Mouse (Mus musculus): Measurements from ENCODE around the gene Ifrd2. TPM values are rescaled to one million over a fixed set of nuclear protein-coding genes. Genes with fewer than 3 reads are reported as not detected.
A peak's percentile ranks its signal among the peaks of the same experiment; 100 is the strongest.

Gene Ifrd2
- polyA plus RNA-seq (2012; ENCODE audit: insufficient read depth, insufficient read length, missing spikeins), result 21.6 and 23.7 TPM in 2 replicates

- Histone ChIP-seq H3K27ac (replicated peaks; ENCODE audit: low read depth, low read length) (0 out of 2 replicates have a peak within 1 kb of the TSS, but pooled peaks have one; percentile 4), H3K4me3 (ENCODE audit: insufficient read depth, low read depth, low read length) (peak within 1 kb of the TSS; percentile 63), H3K4me1 (ENCODE audit: control insufficient read depth, insufficient read depth, insufficient read length, low read length) (peaks cover 7% of the 10 kb centered on the region)
These were observed at the start of gene Ifrd2 for GRCm38 (mm10) chr9:107586974-107587832. Ifrd2 (plus strand) TSS chr9:107587642.

GRCm38 (mm10) chr9:107538231-107538630 lies 49.2 kb upstream of the Ifrd2 start:
- Histone ChIP-seq H3K27ac (replicated peaks; ENCODE audit: low read depth, low read length) (no peak overlapping the region), H3K4me1 (ENCODE audit: control insufficient read depth, insufficient read depth, insufficient read length, low read length) (peaks cover 19% of the 10 kb centered on the region), H3K4me3 (ENCODE audit: insufficient read depth, low read depth, low read length) (no peak overlapping the region)

- H3K27ac ChIP-seq (replicated peaks; ENCODE audit: low read depth, low read length), result no peak overlapping the region
- peaks cover 19% of the 10 kb centered on the region for H3K4me1 ChIP-seq (ENCODE audit: control insufficient read depth, insufficient read depth, insufficient read length, low read length)
- H3K4me3 ChIP-seq (ENCODE audit: insufficient read depth, low read depth, low read length), result no peak overlapping the region
These were observed 48.7 kb upstream of the Ifrd2 start for GRCm38 (mm10) chr9:107538711-107539110.

GRCm38 (mm10) chr9:107539940-107540339 lies 47.5 kb upstream of the Ifrd2 start:
- H3K4me3 ChIP-seq (ENCODE audit: insufficient read depth, low read depth, low read length), result no peak overlapping the region
- no peak overlapping the region for H3K27ac ChIP-seq (replicated peaks; ENCODE audit: low read depth, low read length)
- H3K4me1 ChIP-seq (ENCODE audit: control insufficient read depth, insufficient read depth, insufficient read length, low read length), result peaks cover 19% of the 10 kb centered on the region

- H3K4me3 ChIP-seq (ENCODE audit: insufficient read depth, low read depth, low read length), result no peak overlapping the region
These were observed 47.0 kb upstream of the Ifrd2 start for GRCm38 (mm10) chr9:107540420-107540819.

GRCm38 (mm10) chr9:107541005-107541404 lies 46.4 kb upstream of the Ifrd2 start:
- H3K4me1 ChIP-seq (ENCODE audit: control insufficient read depth, insufficient read depth, insufficient read length, low read length), result peaks cover 10% of the 10 kb centered on the region
- H3K4me3 ChIP-seq (ENCODE audit: insufficient read depth, low read depth, low read length), result peak overlapping the region; percentile 96
- H3K27ac ChIP-seq (replicated peaks; ENCODE audit: low read depth, low read length), result no peak overlapping the region

More at GRCm38 (mm10) chr9:107540420-107540819, 47.0 kb upstream of the Ifrd2 start:
- Histone ChIP-seq H3K4me1 (ENCODE audit: control insufficient read depth, insufficient read depth, insufficient read length, low read length) (peaks cover 16% of the 10 kb centered on the region), H3K27ac (replicated peaks; ENCODE audit: low read depth, low read length) (no peak overlapping the region)

GRCm38 (mm10) chr9:107541474-107542351 lies 45.7 kb upstream of the Ifrd2 start, which contains the start of the genes Cyb561d2 and Nprl2:
Cyb561d2 (minus strand) TSS chr9:107542193.
Nprl2 (plus strand) TSS chr9:107542226.
- Histone ChIP-seq H3K4me1 (ENCODE audit: control insufficient read depth, insufficient read depth, insufficient read length, low read length) (peaks cover 7% of the 10 kb centered on the region), H3K27ac (replicated peaks; ENCODE audit: low read depth, low read length) (peak within 1 kb of the TSS; percentile 88), H3K4me3 (ENCODE audit: insufficient read depth, low read depth, low read length) (peak within 1 kb of the TSS; percentile 96)

GRCm38 (mm10) chr9:107542352-107542686 lies 45.1 kb upstream of the Ifrd2 start:
- peak overlapping the region; percentile 96 for H3K4me3 ChIP-seq (ENCODE audit: insufficient read depth, low read depth, low read length)
- peak overlapping the region; percentile 72 for H3K27ac ChIP-seq (replicated peaks; ENCODE audit: low read depth, low read length)
- H3K4me1 ChIP-seq (ENCODE audit: control insufficient read depth, insufficient read depth, insufficient read length, low read length), result peaks cover 5% of the 10 kb centered on the region; the same call in 1 of the 2 replicates

GRCm38 (mm10) chr9:107542721-107543120 lies 44.7 kb upstream of the Ifrd2 start:
- Histone ChIP-seq H3K27ac (replicated peaks; ENCODE audit: low read depth, low read length) (no peak overlapping the region), H3K4me1 (ENCODE audit: control insufficient read depth, insufficient read depth, insufficient read length, low read length) (peaks cover 5% of the 10 kb centered on the region; the same call in 1 of the 2 replicates), H3K4me3 (ENCODE audit: insufficient read depth, low read depth, low read length) (peak overlapping the region; percentile 96)

- Histone ChIP-seq H3K4me1 (ENCODE audit: control insufficient read depth, insufficient read depth, insufficient read length, low read length) (peaks cover 5% of the 10 kb centered on the region; the same call in 1 of the 2 replicates), H3K27ac (replicated peaks; ENCODE audit: low read depth, low read length) (no peak overlapping the region), H3K4me3 (ENCODE audit: insufficient read depth, low read depth, low read length) (no peak overlapping the region)
These were observed 44.1 kb upstream of the Ifrd2 start for GRCm38 (mm10) chr9:107543299-107543698.

- Histone ChIP-seq H3K27ac (replicated peaks; ENCODE audit: low read depth, low read length) (no peak overlapping the region), H3K4me3 (ENCODE audit: insufficient read depth, low read depth, low read length) (no peak overlapping the region), H3K4me1 (ENCODE audit: control insufficient read depth, insufficient read depth, insufficient read length, low read length) (peaks cover 5% of the 10 kb centered on the region; the same call in 1 of the 2 replicates)
These were observed 43.2 kb upstream of the Ifrd2 start for GRCm38 (mm10) chr9:107544196-107544700.

- Histone ChIP-seq H3K27ac (replicated peaks; ENCODE audit: low read depth, low read length) (no peak overlapping the region), H3K4me3 (ENCODE audit: insufficient read depth, low read depth, low read length) (no peak overlapping the region), H3K4me1 (ENCODE audit: control insufficient read depth, insufficient read depth, insufficient read length, low read length) (peaks cover 5% of the 10 kb centered on the region; the same call in 1 of the 2 replicates)
These were observed 42.7 kb upstream of the Ifrd2 start for GRCm38 (mm10) chr9:107544729-107545128.

- Histone ChIP-seq H3K4me1 (ENCODE audit: control insufficient read depth, insufficient read depth, insufficient read length, low read length) (peaks cover 5% of the 10 kb centered on the region; the same call in 1 of the 2 replicates), H3K27ac (replicated peaks; ENCODE audit: low read depth, low read length) (no peak overlapping the region), H3K4me3 (ENCODE audit: insufficient read depth, low read depth, low read length) (no peak overlapping the region)
These were observed 42.2 kb upstream of the Ifrd2 start for GRCm38 (mm10) chr9:107545199-107545598.

GRCm38 (mm10) chr9:107545602-107546001 lies 41.8 kb upstream of the Ifrd2 start:
- Histone ChIP-seq H3K4me1 (ENCODE audit: control insufficient read depth, insufficient read depth, insufficient read length, low read length) (peaks cover 5% of the 10 kb centered on the region; the same call in 1 of the 2 replicates), H3K27ac (replicated peaks; ENCODE audit: low read depth, low read length) (no peak overlapping the region), H3K4me3 (ENCODE audit: insufficient read depth, low read depth, low read length) (no peak overlapping the region)

- H3K27ac ChIP-seq (replicated peaks; ENCODE audit: low read depth, low read length), result no peak within 1 kb of the TSS
- no peak within 1 kb of the TSS for H3K4me3 ChIP-seq (ENCODE audit: insufficient read depth, low read depth, low read length)
- peaks cover 13% of the 10 kb centered on the region; the same call in 1 of the 2 replicates for H3K4me1 ChIP-seq (ENCODE audit: control insufficient read depth, insufficient read depth, insufficient read length, low read length)
These were observed 40.4 kb upstream of the Ifrd2 start, which contains the start of gene Zmynd10 for GRCm38 (mm10) chr9:107547026-107547425. Zmynd10 (plus strand) TSS chr9:107547298.
